Mouse (Mus musculus): ENCODE measurements at regions not wholly inside any gene's neighbourhood (a gene's known extent, or its start where the extent isn't known, plus 50 kb on each side); places are given as distances from the start of the nearest gene placed in this dataset.
"Not testable (repeated sequence)": the region's sequence is repeated elsewhere in the genome, so short reads cannot be mapped to it uniquely, and the experiment has no call there.

GRCm38 (mm10) chr9:116426269-116426999, 251.3 kb upstream of the Tgfbr2 start:
- DNase-seq (ENCODE audit: low read depth, low spot score) = peak; percentile 64

- not testable (repeated sequence) for DNase-seq (ENCODE audit: low read depth, low spot score)
Measured at GRCm38 (mm10) chr9:116425400-116425799, 250.2 kb upstream of the Tgfbr2 start.

GRCm38 (mm10) chr9:116415021-116415420, 239.9 kb upstream of the Tgfbr2 start:
- no peak for DNase-seq (ENCODE audit: low read depth, low spot score)

DNA sequence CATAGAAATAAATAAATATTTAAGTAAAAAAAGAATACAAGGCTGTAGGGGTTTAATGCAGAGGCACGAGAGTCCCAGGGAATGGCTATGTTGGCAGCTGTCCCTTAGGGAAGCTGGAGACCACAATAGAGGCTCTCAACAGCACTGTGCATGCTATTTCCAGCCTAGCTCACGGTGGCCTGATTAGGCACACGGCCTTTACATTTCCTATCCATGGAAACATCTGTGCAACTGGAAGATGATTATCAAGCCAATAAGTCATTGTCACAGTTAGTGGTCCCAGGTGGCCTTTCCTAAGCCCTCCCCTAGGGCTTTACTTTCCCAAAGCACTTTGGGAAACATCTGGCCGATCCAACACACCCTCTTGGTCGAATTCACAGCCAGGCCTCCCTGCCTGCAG, 235.9 kb upstream of the Tgfbr2 start:
- DNase-seq (ENCODE audit: low read depth, low spot score) = no peak

- no peak for DNase-seq (ENCODE audit: low read depth, low spot score)
Measured at GRCm38 (mm10) chr9:116410461-116410860, 235.3 kb upstream of the Tgfbr2 start.

DNA sequence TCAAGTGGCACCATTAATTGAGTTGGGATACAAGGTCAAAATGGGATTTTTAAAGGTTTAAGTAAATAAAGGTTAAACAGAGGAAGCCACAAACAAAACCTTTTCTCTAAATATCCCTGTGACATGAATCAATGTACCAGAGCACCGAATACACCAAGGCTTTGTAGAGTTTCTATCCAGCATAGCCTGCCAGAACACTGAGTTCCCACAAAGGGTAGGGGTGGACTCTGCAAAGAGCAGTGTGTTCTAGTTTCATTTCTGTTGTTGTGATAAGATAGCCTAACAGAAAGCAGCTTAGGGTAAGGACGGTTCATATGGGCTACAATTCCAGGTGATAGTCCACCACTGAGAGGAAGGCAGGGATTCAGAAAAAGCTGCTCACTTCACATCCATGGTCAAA, 233.0 kb upstream of the Tgfbr2 start:
- DNase-seq (ENCODE audit: low read depth, low spot score) = no peak

- DNase-seq (ENCODE audit: low read depth, low spot score) = no peak
Measured at GRCm38 (mm10) chr9:116405051-116405450, 229.9 kb upstream of the Tgfbr2 start.

DNA sequence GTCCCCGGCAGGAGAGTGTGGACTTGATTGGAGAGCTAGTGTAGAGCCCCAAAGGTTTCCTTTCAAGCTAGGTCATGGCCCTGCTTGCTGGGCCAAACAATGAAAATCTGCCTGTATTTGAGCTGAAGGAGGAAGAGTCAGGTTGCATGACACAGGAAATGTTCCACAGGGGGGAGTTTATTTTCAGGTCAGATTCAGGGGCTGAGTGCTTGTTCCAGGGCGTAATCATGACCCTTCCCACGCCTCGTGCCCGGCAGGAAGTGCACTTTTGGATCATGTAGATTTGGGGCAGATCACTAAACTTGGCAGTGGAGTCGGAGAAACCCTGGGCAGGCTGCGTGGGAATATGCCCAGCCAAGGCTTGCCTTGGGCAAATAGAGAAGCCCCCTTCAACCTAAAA, 226.7 kb upstream of the Tgfbr2 start:
- DNase-seq (ENCODE audit: low read depth, low spot score) = no peak

- DNase-seq (ENCODE audit: low read depth, low spot score) = peak; percentile 21
Measured at GRCm38 (mm10) chr9:116400270-116400669, 225.1 kb upstream of the Tgfbr2 start.

- DNase-seq (ENCODE audit: low read depth, low spot score) = no peak
Measured at GRCm38 (mm10) chr9:116399296-116399695, 224.1 kb upstream of the Tgfbr2 start.

GRCm38 (mm10) chr9:116392258-116392657, 217.1 kb upstream of the Tgfbr2 start:
- DNase-seq (ENCODE audit: low read depth, low spot score) = no peak

GRCm38 (mm10) chr9:116389781-116390180, 214.6 kb upstream of the Tgfbr2 start:
- peak; percentile 27 for DNase-seq (ENCODE audit: low read depth, low spot score)

DNA sequence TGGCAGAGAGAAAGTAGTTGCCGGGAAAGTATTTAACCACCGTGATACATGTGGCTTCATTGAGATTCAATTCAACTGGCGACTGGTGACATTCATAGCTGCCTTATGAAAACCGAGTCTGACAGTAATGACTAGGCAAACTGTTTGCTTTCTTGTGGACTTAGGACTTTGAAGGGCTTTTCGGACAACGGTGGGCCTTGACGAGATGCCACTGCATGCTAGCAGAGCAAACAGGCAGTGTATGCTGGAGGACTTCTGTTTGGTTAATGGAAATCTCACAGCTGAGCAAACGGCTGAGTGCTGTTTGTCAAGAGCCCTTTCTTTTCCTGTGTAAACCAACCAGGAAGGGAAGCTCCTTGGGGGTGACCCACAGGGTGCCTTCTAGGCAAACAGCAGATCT, 213.7 kb upstream of the Tgfbr2 start:
- DNase-seq (ENCODE audit: low read depth, low spot score) = no peak

DNA sequence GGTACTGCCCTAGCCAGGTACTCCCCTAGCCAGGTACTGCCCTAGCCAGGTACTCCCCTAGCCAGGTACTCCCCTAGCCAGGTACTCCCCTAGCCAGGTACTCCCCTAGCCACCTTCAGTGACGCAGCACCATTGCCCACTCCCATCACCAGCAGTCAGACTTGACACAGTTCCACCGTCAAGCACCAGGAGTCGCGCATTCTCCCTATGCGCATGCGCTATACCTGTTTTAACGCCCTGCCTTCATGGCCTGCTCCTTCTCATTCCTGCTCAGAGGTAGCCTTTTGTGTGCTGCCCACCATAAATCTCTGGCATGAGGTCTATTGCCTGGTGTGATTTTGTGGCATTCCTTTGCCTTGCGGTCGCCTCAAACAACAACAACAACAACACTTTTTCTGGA, 212.9 kb upstream of the Tgfbr2 start:
- DNase-seq (ENCODE audit: low read depth, low spot score) = no peak

- DNase-seq (ENCODE audit: low read depth, low spot score) = peak; percentile 65
Measured at GRCm38 (mm10) chr9:116384176-116385076, 209.3 kb upstream of the Tgfbr2 start.

DNA sequence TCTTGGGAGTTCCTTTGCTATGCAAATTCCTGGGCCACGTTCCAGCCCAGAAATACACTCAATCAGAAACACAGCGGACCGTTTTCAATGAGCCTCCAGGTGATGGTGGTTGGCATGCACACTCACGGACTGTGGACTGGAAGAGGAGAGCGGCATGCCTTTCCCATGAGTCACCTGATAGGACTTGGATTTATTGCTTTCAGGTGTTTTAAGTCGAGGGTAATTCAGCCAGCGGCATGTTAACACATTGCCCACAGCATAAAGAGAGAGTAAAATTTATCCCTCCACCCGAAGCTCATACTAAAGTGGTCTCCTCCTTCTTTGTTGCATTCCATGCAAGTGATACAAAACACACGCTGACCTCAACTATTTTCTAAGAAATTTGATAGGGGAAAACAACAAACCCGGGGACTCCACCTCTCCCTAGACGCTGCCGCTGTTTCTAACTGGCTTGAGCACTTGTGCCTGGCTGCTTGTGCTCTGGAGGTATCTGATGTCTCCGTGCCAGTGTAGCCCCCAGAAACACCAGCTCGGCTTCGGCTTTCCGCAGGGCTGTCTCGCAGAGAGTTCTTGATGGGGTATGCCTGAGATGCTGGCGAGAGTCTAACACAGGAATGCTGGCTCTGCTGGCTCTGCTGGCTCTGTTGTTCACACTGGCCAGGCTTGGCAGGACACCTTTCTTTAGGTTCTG, 208.4 kb upstream of the Tgfbr2 start:
- no peak for DNase-seq (ENCODE audit: low read depth, low spot score)

GRCm38 (mm10) chr9:116377706-116378105, 202.5 kb upstream of the Tgfbr2 start:
- DNase-seq (ENCODE audit: low read depth, low spot score) = no peak

DNA sequence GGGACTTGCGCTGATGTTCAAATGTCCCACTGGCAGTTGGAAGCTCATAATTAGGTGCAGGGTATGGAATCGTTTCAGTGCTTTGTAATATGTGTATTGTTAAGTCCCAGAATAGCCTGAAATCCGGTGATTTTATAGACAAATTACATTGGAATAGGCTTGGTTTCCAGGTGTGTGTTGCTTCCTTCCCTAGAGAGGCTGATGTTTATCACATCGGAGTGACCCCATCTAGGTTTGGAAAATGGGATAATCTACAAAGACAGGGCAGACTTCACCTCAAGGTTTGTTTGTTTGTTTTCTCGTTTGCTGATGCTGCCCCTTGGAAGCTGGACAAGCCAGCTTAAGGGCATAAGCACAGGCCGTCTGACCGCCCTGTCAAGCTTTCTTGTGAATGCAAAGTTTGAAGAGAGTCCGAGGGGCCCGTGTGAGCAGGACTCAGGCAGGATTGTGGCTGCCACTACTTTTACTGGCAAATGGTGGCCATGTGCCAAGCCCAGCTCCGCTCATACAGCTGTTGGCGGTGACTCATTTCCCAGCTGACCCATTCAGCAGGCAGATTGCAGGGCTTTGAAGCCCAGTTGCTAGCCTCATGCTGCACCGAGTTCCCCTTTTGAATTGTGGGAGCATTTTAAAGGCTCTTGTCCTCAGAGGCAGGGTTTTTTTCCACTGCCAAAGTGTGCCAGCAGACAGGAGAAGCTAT, 200.6 kb upstream of the Tgfbr2 start:
- DNase-seq (ENCODE audit: low read depth, low spot score) = no peak

DNA sequence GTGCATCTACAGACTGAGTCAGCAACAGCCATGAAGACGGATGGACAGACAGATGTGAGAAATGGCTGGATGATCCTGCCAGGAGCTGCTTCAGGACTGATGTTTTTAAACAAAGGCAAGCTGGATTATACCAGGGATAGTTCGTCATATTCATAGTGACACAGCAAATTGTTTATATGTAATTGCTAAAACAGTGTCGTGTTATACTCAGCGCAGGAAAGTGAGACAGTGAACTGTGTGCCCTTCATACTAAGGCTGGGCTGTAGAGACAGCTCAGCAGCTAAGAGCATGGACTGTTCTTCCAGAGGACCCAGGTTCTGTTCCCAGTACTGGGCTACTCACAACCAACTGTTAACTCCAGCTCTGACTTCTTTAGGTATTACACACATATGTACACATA, 199.2 kb upstream of the Tgfbr2 start:
- no peak for DNase-seq (ENCODE audit: low read depth, low spot score)

GRCm38 (mm10) chr9:116373396-116373795, 198.2 kb upstream of the Tgfbr2 start:
- no peak for DNase-seq (ENCODE audit: low read depth, low spot score)

DNA sequence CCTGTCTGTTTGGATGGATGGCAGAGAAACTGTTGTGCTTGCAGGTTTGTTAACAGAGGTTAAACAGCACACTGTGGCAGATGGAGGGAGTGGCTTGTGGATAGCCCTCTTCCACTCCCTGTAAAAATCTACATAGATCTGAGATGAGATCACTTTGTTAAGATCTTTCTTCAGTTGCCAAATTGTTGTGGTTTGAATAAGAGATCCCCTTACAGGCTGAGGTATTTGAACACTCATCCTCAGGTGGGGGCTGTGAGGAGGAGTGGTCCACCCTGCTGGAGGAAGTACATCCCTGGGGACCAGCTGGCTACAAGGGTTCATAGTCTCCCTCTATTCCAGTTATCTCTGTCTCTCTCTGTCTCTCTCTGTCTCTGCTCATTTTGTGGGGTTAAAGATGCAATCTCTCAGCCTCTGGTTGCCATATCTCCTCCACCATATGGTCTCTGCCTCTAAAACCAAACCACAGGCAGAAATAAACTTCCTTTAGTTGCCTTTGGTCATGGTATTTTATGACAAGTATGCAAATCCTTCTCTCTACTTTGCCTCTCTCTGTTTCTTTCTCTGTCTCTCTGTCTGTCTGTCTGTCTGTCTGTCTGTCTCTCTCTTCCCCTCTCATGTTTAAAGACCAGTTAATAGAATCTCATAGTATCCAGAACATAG, 194.0 kb upstream of the Tgfbr2 start:
- DNase-seq (ENCODE audit: low read depth, low spot score) = peak; percentile 42

Measured in A20 (cell line).